Mouse (Mus musculus): ENCODE data around the gene Stat3. TPM values are rescaled to one million over a fixed set of nuclear protein-coding genes. Genes with fewer than 3 reads are reported as not detected.

Gene Stat3
- polyA plus RNA-seq, 1 experiment from 2014 or later, result 40.5 TPM

DNA sequence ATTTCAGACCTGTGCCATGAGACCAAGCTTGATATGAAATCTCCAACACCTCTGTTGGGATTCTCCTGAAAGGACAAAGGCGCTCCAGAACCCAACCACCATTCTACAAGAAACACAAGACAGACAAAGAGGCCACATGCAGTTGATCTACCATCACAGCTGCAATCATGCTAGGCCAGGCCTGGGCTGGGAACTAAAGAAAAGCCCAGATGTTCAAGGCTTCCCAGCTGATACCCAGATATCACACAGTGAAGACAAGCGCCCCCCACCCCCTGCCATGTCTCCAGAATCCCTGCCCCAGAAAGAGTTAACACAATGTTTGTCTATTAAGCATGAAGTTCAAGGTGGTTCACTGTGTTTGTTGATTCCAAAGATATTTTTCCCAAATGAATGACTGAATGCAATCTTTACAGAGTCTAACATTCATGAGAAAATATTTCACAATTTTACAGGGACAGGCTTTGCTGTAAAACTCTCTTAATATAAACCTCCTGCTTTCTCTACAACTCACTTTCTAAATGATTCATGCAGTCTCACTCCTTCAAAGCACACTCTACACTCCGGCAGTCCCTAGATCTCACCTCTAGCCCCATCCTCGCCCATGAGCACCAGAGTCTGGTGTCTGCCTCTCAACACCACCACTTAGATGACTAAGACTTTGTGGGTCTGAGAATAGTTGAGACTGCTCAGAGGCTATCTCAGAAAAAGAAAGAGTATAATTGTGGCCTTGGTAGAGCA is 18.3 kb downstream of the Stat3 start:
- Histone ChIP-seq H3K9me3 (no peaks in the 10 kb centered on the region), H3K27ac (no peak overlapping the region), H3K4me2 (no peak overlapping the region), H3K9ac (replicated peaks) (no peak overlapping the region), H3K4me3 (replicated peaks) (no peak overlapping the region), H3K36me3 (peaks cover 5% of the 10 kb centered on the region; the same call in 1 of the 2 replicates), H3K27me3 (no peaks in the 10 kb centered on the region), H3K4me1 (replicated peaks) (no peaks in the 10 kb centered on the region)
- ATAC-seq (ENCODE audit: insufficient number of reproducible peaks, insufficient read depth, low FRiP score, low TSS enrichment, low read depth), result no peak
- 87% methylated on average over 4 of the region's 4 CpGs for whole genome bisulfite sequencing

DNA sequence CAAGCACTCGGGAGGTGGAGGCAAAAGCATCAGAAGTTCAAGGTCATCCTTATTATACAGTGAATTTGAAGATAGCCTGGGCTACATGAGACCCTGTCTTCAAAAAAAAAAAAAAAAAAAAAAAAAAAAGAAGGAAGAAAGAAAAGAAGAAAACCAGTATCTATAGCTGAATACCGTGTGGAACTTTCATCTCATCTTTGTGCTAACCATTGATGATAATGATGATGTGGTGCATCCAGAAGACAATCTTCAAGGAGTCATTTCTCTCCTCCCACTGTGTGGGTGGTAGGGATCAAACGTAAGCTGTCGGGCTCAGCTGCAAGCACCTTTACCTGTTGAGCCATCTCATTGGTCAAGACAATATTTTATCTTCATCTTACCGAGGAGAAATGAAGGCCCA is 21.3 kb downstream of the Stat3 start:
- Histone ChIP-seq H3K4me1 (replicated peaks) (no peaks in the 10 kb centered on the region), H3K27ac (no peak overlapping the region), H3K27me3 (no peaks in the 10 kb centered on the region), H3K9ac (replicated peaks) (no peak overlapping the region), H3K4me3 (replicated peaks) (no peak overlapping the region), H3K36me3 (peaks cover 14% of the 10 kb centered on the region; the same call in 1 of the 2 replicates), H3K4me2 (no peak overlapping the region), H3K9me3 (peaks cover 4% of the 10 kb centered on the region; the same call in 1 of the 2 replicates)
- no peak for ATAC-seq (ENCODE audit: insufficient number of reproducible peaks, insufficient read depth, low FRiP score, low TSS enrichment, low read depth)
- 91% methylated on average over 5 of the region's 5 CpGs for WGBS

- WGBS, result 90% methylated on average over 4 of the region's 4 CpGs
- peaks cover 14% of the 10 kb centered on the region; the same call in 1 of the 2 replicates for H3K36me3 ChIP-seq
These were observed 22.8 kb downstream of the Stat3 start for GRCm38 (mm10) chr11:100916432-100916971.

DNA sequence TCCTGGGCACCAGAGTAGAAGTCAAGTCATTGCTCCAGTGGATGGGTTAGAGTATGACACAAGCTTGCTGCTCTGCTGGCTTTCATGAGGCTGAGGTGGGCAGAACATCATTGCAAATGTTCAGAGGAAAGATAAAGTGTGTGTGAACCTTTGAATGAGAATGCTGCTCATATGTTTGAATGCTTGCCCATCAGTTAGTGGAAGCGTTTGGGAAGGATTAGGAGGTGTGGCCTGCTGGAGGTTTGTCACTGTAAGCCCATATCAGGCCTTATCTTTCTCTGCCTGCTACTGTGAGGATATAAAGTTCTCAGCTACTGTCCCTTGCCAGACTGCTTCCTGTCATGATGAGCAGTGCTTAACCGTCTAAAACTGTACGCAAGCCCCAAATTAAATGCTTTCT is 24.3 kb downstream of the Stat3 start:
- Histone ChIP-seq H3K4me2 (no peak overlapping the region), H3K4me3 (replicated peaks) (no peak overlapping the region), H3K9ac (replicated peaks) (no peak overlapping the region), H3K27ac (no peak overlapping the region), H3K36me3 (peaks cover 24% of the 10 kb centered on the region; the same call in 1 of the 2 replicates), H3K27me3 (no peaks in the 10 kb centered on the region), H3K9me3 (peaks cover 4% of the 10 kb centered on the region; the same call in 1 of the 2 replicates), H3K4me1 (replicated peaks) (no peaks in the 10 kb centered on the region)
- no peak for ATAC-seq (ENCODE audit: insufficient number of reproducible peaks, insufficient read depth, low FRiP score, low TSS enrichment, low read depth)
- 97% methylated on average over 3 of the region's 3 CpGs for WGBS

More at GRCm38 (mm10) chr11:100916432-100916971, 22.8 kb downstream of the Stat3 start:
- Histone ChIP-seq H3K27ac (no peak overlapping the region), H3K4me1 (replicated peaks) (no peaks in the 10 kb centered on the region), H3K9me3 (peaks cover 4% of the 10 kb centered on the region; the same call in 1 of the 2 replicates), H3K4me3 (replicated peaks) (no peak overlapping the region), H3K27me3 (no peaks in the 10 kb centered on the region), H3K4me2 (no peak overlapping the region), H3K9ac (replicated peaks) (no peak overlapping the region)
- ATAC-seq (ENCODE audit: insufficient number of reproducible peaks, insufficient read depth, low FRiP score, low TSS enrichment, low read depth), result no peak

- Histone ChIP-seq H3K36me3 (peaks cover 24% of the 10 kb centered on the region; the same call in 1 of the 2 replicates), H3K27ac (no peak overlapping the region), H3K9me3 (peaks cover 4% of the 10 kb centered on the region; the same call in 1 of the 2 replicates), H3K4me1 (replicated peaks) (no peaks in the 10 kb centered on the region), H3K27me3 (no peaks in the 10 kb centered on the region), H3K4me3 (replicated peaks) (no peak overlapping the region), H3K4me2 (no peak overlapping the region), H3K9ac (replicated peaks) (no peak overlapping the region)
- no peak for ATAC-seq (ENCODE audit: insufficient number of reproducible peaks, insufficient read depth, low FRiP score, low TSS enrichment, low read depth)
- 85% methylated on average over 5 of the region's 5 CpGs for WGBS
These were observed 24.9 kb downstream of the Stat3 start for GRCm38 (mm10) chr11:100914415-100914814.

DNA sequence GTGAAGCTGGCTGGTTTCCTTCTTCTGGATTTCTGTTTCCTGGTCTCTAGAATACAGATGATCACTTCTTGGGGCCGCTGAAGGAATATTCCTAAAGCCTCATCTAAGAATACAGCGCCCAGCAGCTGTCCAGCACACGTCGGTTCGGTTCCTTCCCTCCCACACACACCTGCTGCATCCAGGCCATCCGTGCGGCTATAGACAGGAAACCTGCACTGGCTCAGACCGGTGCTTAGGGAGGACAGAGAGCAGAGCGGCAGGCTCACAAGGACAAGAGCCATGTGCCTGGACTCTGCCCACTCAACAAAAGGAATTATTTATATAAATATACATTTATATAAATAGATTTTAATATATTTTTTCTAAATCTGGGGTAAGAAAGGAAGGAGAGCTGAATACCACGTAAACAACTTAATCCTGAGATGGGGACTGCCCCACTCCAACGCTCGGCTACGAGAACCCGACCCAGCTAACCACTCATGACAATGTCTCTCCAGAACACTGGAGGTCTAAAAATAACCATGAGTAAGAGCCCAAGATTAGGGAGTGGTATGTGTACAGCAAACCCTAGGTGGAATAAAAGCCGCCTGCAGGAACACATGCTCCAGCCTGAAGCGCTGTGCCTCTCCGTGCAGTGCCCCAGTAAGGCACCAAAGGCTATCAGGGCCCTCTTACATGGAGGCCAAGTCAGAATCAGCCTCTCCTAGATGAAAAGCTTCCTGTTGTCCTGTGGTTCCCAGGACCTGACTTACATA is 26.8 kb downstream of the Stat3 start:
- peaks cover 4% of the 10 kb centered on the region; the same call in 1 of the 2 replicates for H3K9me3 ChIP-seq
- ATAC-seq (ENCODE audit: insufficient number of reproducible peaks, insufficient read depth, low FRiP score, low TSS enrichment, low read depth), result no peak
- peaks cover 32% of the 10 kb centered on the region for H3K36me3 ChIP-seq
- no peak overlapping the region for H3K27ac ChIP-seq
- H3K27me3 ChIP-seq, result no peaks in the 10 kb centered on the region
- H3K9ac ChIP-seq (replicated peaks), result no peak overlapping the region
- no peaks in the 10 kb centered on the region for H3K4me1 ChIP-seq (replicated peaks)
- 88% methylated on average over 17 of the region's 17 CpGs for WGBS
- no peak overlapping the region for H3K4me3 ChIP-seq (replicated peaks)
- H3K4me2 ChIP-seq, result no peak overlapping the region

GRCm38 (mm10) chr11:100908567-100908966 is 30.8 kb downstream of the Stat3 start:
- Histone ChIP-seq H3K36me3 (peaks cover 55% of the 10 kb centered on the region), H3K4me2 (no peak overlapping the region), H3K9ac (replicated peaks) (no peak overlapping the region), H3K4me3 (replicated peaks) (no peak overlapping the region), H3K9me3 (no peaks in the 10 kb centered on the region), H3K27ac (no peak overlapping the region), H3K27me3 (no peaks in the 10 kb centered on the region), H3K4me1 (replicated peaks) (no peaks in the 10 kb centered on the region)
- ATAC-seq (ENCODE audit: insufficient number of reproducible peaks, insufficient read depth, low FRiP score, low TSS enrichment, low read depth), result no peak
- WGBS, result 84% methylated on average over 9 of the region's 9 CpGs

DNA sequence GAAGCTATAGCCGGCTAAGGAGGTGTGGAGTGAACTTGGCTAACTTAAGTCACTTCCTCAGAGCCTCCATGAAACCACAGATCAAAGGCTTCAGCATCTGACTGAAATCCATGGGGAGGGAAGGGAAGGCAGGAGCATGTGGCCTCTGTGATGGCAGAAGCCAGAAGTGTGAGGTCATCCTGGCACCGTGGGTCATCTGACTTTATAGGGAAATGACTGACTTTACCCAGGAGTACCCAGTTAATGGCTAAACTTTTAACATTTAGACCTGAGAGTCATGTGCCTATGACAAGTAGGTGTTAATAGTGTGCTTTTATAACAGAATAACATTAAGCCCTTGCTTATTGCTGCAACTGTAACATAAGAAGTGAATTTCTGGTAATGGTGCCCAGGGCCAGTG is 31.2 kb downstream of the Stat3 start:
- Histone ChIP-seq H3K4me3 (replicated peaks) (no peak overlapping the region), H3K9me3 (no peaks in the 10 kb centered on the region), H3K36me3 (peaks cover 59% of the 10 kb centered on the region), H3K9ac (replicated peaks) (no peak overlapping the region), H3K4me2 (no peak overlapping the region), H3K27me3 (no peaks in the 10 kb centered on the region), H3K27ac (no peak overlapping the region), H3K4me1 (replicated peaks) (no peaks in the 10 kb centered on the region)
- ATAC-seq (ENCODE audit: insufficient number of reproducible peaks, insufficient read depth, low FRiP score, low TSS enrichment, low read depth), result no peak
- WGBS, result 52% methylated on average over 2 of the region's 2 CpGs

- no peaks in the 10 kb centered on the region for H3K27me3 ChIP-seq
- no peak for ATAC-seq (ENCODE audit: insufficient number of reproducible peaks, insufficient read depth, low FRiP score, low TSS enrichment, low read depth)
- no peak overlapping the region for H3K4me3 ChIP-seq (replicated peaks)
- WGBS, result 81% methylated on average over 4 of the region's 4 CpGs
- H3K9ac ChIP-seq (replicated peaks), result no peak overlapping the region
- no peak overlapping the region for H3K27ac ChIP-seq
- H3K9me3 ChIP-seq, result 0 out of 2 replicates have a peak, but pooled peaks cover 1% of the 10 kb centered on the region
- H3K36me3 ChIP-seq, result peaks cover 67% of the 10 kb centered on the region
- H3K4me1 ChIP-seq (replicated peaks), result no peaks in the 10 kb centered on the region
- no peak overlapping the region for H3K4me2 ChIP-seq
These were observed 32.5 kb downstream of the Stat3 start for GRCm38 (mm10) chr11:100906885-100907284.

DNA sequence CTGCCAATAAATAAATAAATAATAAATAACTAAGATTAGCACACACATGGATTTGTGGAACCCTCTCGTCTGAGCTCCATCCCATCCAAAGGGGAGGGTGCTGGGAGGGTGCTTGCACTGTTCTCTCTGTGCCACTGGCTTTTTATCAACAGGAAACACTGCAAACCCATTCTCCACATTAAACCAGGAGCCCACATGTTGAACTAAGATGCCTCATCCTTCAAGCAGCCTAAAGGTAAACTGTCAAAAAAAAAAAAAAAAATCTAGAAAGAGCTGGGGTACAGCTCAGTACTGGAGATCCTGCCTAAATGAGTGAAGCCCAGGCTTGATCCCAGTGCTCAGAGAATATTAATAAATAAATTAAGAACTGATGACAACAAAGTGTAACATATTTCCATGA is 33.4 kb downstream of the Stat3 start:
- Histone ChIP-seq H3K9ac (replicated peaks) (no peak overlapping the region), H3K36me3 (peaks cover 73% of the 10 kb centered on the region), H3K27me3 (no peaks in the 10 kb centered on the region), H3K4me2 (no peak overlapping the region), H3K4me3 (replicated peaks) (no peak overlapping the region), H3K9me3 (0 out of 2 replicates have a peak, but pooled peaks cover 5% of the 10 kb centered on the region), H3K27ac (no peak overlapping the region), H3K4me1 (replicated peaks) (no peaks in the 10 kb centered on the region)
- 53% methylated on average over 1 of the region's 1 CpGs for WGBS
- ATAC-seq (ENCODE audit: insufficient number of reproducible peaks, insufficient read depth, low FRiP score, low TSS enrichment, low read depth), result no peak
